Mouse (Mus musculus): ENCODE data around the gene Cmah. TPM values are rescaled to one million over a fixed set of nuclear protein-coding genes. Genes with fewer than 3 reads are reported as not detected.

Cmah gene
- total RNA-seq (2021): under 1 TPM; 0.35 to 0.97 TPM
- long read RNA-seq, experiment 1, partial matches to known transcripts: 0 of 1 reads
- long read RNA-seq, experiment 1, other reads (novel, unspliced or antisense): 1 of 1 reads
- long read RNA-seq, experiment 2: 0 reads

GRCm38 (mm10) chr13:24327201-24327600 is at the start of gene Cmah:
Cmah (plus strand) TSS chr13:24327404.
- no peak for DNase-seq (ENCODE audit: extremely low spot score in 1 of 2, low spot score in 2 of 2)
- intact Hi-C loops (cut with DNase I): no loop called here
- H3K4me3 ChIP-seq: no peak within 1 kb of the TSS
- TF ChIP-seq CTCF (IDR thresholded peaks at IDR 0.05): no peak
- no peak within 1 kb of the TSS for H3K27ac ChIP-seq

GRCm38 (mm10) chr13:24279407-24279761 is 47.8 kb upstream of the Cmah start:
- DNase-seq (ENCODE audit: extremely low spot score in 1 of 2, low spot score in 2 of 2): no peak
- Histone ChIP-seq H3K4me3 (peak overlapping the region; percentile 61), H3K27ac (no peak overlapping the region)
- intact Hi-C loops (cut with DNase I): no loop called here
- no peak for TF ChIP-seq CTCF (IDR thresholded peaks at IDR 0.05)

- no peak for TF ChIP-seq CTCF (IDR thresholded peaks at IDR 0.05)
- peak overlapping the region; percentile 91; the same call in 1 of the 2 replicates for H3K27ac ChIP-seq
- DNase-seq (ENCODE audit: extremely low spot score in 1 of 2, low spot score in 2 of 2): peak in 1 of 2 experiments; percentile 15
- intact Hi-C loops (cut with DNase I): loop anchor here (2.0 to 5.0 kb wide), 3 partner anchors 78 to 253 kb away; no protein-coding TSS in a partner anchor
- H3K4me3 ChIP-seq: peak overlapping the region; percentile 61
Measured at GRCm38 (mm10) chr13:24279762-24280438, 47.3 kb upstream of the Cmah start.

- DNase-seq (ENCODE audit: extremely low spot score in 1 of 2, low spot score in 2 of 2): peak; percentile 85 to 87
- intact Hi-C loops (cut with DNase I): loop anchor here (1.0 to 5.0 kb wide), 4 partner anchors 78 to 253 kb away; no protein-coding TSS in a partner anchor
- TF ChIP-seq CTCF (IDR thresholded peaks at IDR 0.05): peak; percentile 75
- peak within 1 kb of the TSS; percentile 61 for H3K4me3 ChIP-seq
- H3K27ac ChIP-seq: peak within 1 kb of the TSS; percentile 91
Measured at GRCm38 (mm10) chr13:24280439-24281431, 46.5 kb upstream of the Cmah start, which contains the start of gene Carmil1. Carmil1 (minus strand) TSS chr13:24280795.

GRCm38 (mm10) chr13:24287381-24287780 is 39.8 kb upstream of the Cmah start:
- no peak overlapping the region for H3K4me3 ChIP-seq
- no peak for DNase-seq (ENCODE audit: extremely low spot score in 1 of 2, low spot score in 2 of 2)
- H3K27ac ChIP-seq: no peak overlapping the region
- intact Hi-C loops (cut with DNase I): no loop called here
- no peak for TF ChIP-seq CTCF (IDR thresholded peaks at IDR 0.05)

GRCm38 (mm10) chr13:24297252-24297651 is 30.0 kb upstream of the Cmah start:
- DNase-seq (ENCODE audit: extremely low spot score in 1 of 2, low spot score in 2 of 2): peak; percentile 30 to 46
- Histone ChIP-seq H3K27ac (no peak overlapping the region), H3K4me3 (no peak overlapping the region)
- peak; percentile 95 for TF ChIP-seq CTCF (IDR thresholded peaks at IDR 0.05)
- intact Hi-C loops (cut with DNase I): loop anchor here (5.0 kb wide), 3 partner anchors 270 to 505 kb away; no protein-coding TSS in a partner anchor

GRCm38 (mm10) chr13:24305486-24305885 is 21.7 kb upstream of the Cmah start:
- H3K4me3 ChIP-seq: no peak overlapping the region
- intact Hi-C loops (cut with DNase I): no loop called here
- TF ChIP-seq CTCF (IDR thresholded peaks at IDR 0.05): no peak

GRCm38 (mm10) chr13:24306248-24306647 is 21.0 kb upstream of the Cmah start:
- Histone ChIP-seq H3K4me3 (no peak overlapping the region), H3K27ac (no peak overlapping the region)
- intact Hi-C loops (cut with DNase I): no loop called here
- TF ChIP-seq CTCF (IDR thresholded peaks at IDR 0.05): peak; percentile 16
- DNase-seq (ENCODE audit: extremely low spot score in 1 of 2, low spot score in 2 of 2): no peak

More at GRCm38 (mm10) chr13:24305486-24305885, 21.7 kb upstream of the Cmah start:
- no peak for DNase-seq (ENCODE audit: extremely low spot score in 1 of 2, low spot score in 2 of 2)
- no peak overlapping the region for H3K27ac ChIP-seq

GRCm38 (mm10) chr13:24311011-24311940 is 15.9 kb upstream of the Cmah start:
- no peak overlapping the region for H3K4me3 ChIP-seq
- intact Hi-C loops (cut with DNase I): no loop called here
- DNase-seq (ENCODE audit: extremely low spot score in 1 of 2, low spot score in 2 of 2): no peak
- no peak for TF ChIP-seq CTCF (IDR thresholded peaks at IDR 0.05)
- H3K27ac ChIP-seq: no peak overlapping the region

GRCm38 (mm10) chr13:24316563-24316962 is 10.6 kb upstream of the Cmah start:
- intact Hi-C loops (cut with DNase I): loop anchor here (2.0 to 5.0 kb wide), 3 partner anchors 294 to 522 kb away; no protein-coding TSS in a partner anchor
- Histone ChIP-seq H3K4me3 (no peak overlapping the region), H3K27ac (no peak overlapping the region)
- TF ChIP-seq CTCF (IDR thresholded peaks at IDR 0.05): peak; percentile 46
- no peak for DNase-seq (ENCODE audit: extremely low spot score in 1 of 2, low spot score in 2 of 2)
